23 mouse cellular contexts compared by ENCODE assay signal in the genomic region with DNA sequence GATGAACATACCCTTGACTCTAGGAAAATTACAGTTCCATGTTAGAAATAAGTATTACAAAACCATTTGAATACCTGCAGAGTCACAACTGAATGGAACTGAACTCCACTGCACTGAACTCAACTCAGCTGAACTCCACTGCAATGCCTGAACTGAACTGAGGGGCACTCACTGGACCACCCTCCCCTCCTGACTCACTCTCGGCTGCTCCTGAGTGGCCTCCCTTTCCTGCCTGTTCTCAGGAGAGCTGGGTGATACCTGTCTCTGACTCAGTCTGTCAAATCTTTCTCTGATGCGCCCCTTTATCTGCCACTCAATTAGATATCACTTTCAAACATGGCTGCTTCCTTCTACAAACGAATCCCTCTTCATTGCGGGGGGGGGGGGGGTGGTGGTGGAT. TPM values are rescaled to one million over a fixed set of nuclear protein-coding genes. Genes with fewer than 3 reads are reported as not detected.
"Had no signal": no experiment of that assay in that cellular context is flagged by ENCODE, and none has a peak within 500 bp of the region (broad histone marks: within the 10 kb centered on the region; RNA-seq: fewer than 3 reads in every experiment).

No protein-coding gene starts in this region.

- H3K9ac ChIP-seq: lung, embryonic 14.5 days; midbrain, embryonic 13.5 days; neural tube, embryonic 12.5 days had no signal

- DNase-seq: lung, adult 18-20 months; lung, postnatal 4 days; right cerebral cortex, postnatal 25 days; right cerebral cortex, postnatal 4 days; thymus, adult 18-20 months; thymus, postnatal 4 days had no signal

- H3K27ac ChIP-seq: midbrain, embryonic 10.5 days; midbrain, embryonic 13.5 days; neural tube, embryonic 12.5 days had no signal

- H3K4me2 ChIP-seq: lung, embryonic 14.5 days; midbrain, embryonic 13.5 days; neural tube, embryonic 12.5 days had no signal

- ATAC-seq: midbrain, embryonic 13.5 days; midbrain, embryonic 16.5 days had no signal

- H3K4me3 ChIP-seq: midbrain, embryonic 10.5 days; midbrain, embryonic 13.5 days; myocyte; neural tube, embryonic 12.5 days had no signal

- H3K4me1 ChIP-seq: midbrain, embryonic 13.5 days; neural tube, embryonic 12.5 days had no signal

- H3K27me3 ChIP-seq: midbrain, embryonic 13.5 days; neural tube, embryonic 12.5 days had no signal

- H3K9me3 ChIP-seq: midbrain, embryonic 10.5 days; midbrain, embryonic 13.5 days; neural tube, embryonic 12.5 days had no signal

- H3K36me3 ChIP-seq: midbrain, embryonic 10.5 days; midbrain, embryonic 13.5 days; neural tube, embryonic 12.5 days had no signal

RNA-seq across cellular contexts. Expression of a gene that starts 12.8 kb away (rescaled TPM):
- total RNA-seq: megakaryocyte, adult 5-6 weeks; megakaryocyte-erythroid progenitor cell, adult 5-6 weeks; neutrophil, adult 5-6 weeks had no signal
- polyA plus RNA-seq: lung, embryonic 14.5 days had no signal

RNA-seq across cellular contexts. Expression of a gene that starts 41.2 kb away (rescaled TPM):
- total RNA-seq: megakaryocyte, adult 5-6 weeks; megakaryocyte-erythroid progenitor cell, adult 5-6 weeks; neutrophil, adult 5-6 weeks had no signal
- polyA plus RNA-seq: liver, embryonic 16.5 days; lung, embryonic 14.5 days; lung, embryonic 16.5 days; midbrain, embryonic 10.5 days; midbrain, embryonic 13.5 days; midbrain, embryonic 16.5 days; myocyte; neural tube, embryonic 12.5 days; neural tube, embryonic 14.5 days; small intestine, adult 2 months; stomach, embryonic 14.5 days; stomach, embryonic 16.5 days; thymus, postnatal 0 days; urinary bladder, adult 2 months had no signal
